Mouse (Mus musculus) midbrain, embryonic 16.5 days (tissue): ENCODE data around the gene Rai1. TPM values are rescaled to one million over a fixed set of nuclear protein-coding genes. Genes with fewer than 3 reads are reported as not detected.
A peak's percentile ranks its signal among the peaks of the same experiment; 100 is the strongest.

Experiments used
- ATAC-seq: fragments of 200-750 bp; cut with Nextera tagmentation; 2 replicates; pipeline ENCODE4 v1.8.0; 2017; ENCODE audit warnings: moderate TSS enrichment
- H3K27ac ChIP-seq: fragments of 300-500 bp; sonication (generic); 2 replicates; pipeline ENCODE4 v1.5.1; 2014; ENCODE audit warnings: mild to moderate bottlenecking, low read length, mixed read lengths
- H3K27me3 ChIP-seq: fragments of 300-500 bp; sonication (generic); 2 replicates; pipeline ENCODE4 v1.6.1; 2014; ENCODE audit warnings: low read depth, low read length, mixed read lengths; ENCODE audit not compliant: control insufficient read depth, insufficient read depth
- H3K36me3 ChIP-seq: fragments of 300-500 bp; sonication (generic); 2 replicates; pipeline ENCODE4 v1.6.1; 2014; ENCODE audit warnings: mild to moderate bottlenecking, low read length, moderate library complexity, mixed read lengths; ENCODE audit not compliant: control insufficient read depth, insufficient read depth
- H3K4me1 ChIP-seq: fragments of 300-500 bp; sonication (generic); 2 replicates; pipeline ENCODE4 v1.6.1; 2014; ENCODE audit warnings: mild to moderate bottlenecking, low read length, mixed read lengths; ENCODE audit not compliant: control insufficient read depth, insufficient read depth
- H3K4me2 ChIP-seq: fragments of 300-500 bp; sonication (generic); 2 replicates; pipeline ENCODE4 v1.6.1; 2014; ENCODE audit warnings: mild to moderate bottlenecking, low read length, mixed read lengths
- H3K4me3 ChIP-seq: fragments of 300-500 bp; sonication (generic); 2 replicates; pipeline ENCODE4 v1.5.1; 2014; ENCODE audit warnings: low read depth, mild to moderate bottlenecking, low read length, moderate library complexity, mixed read lengths
- H3K9ac ChIP-seq: fragments of 300-500 bp; sonication (generic); 2 replicates; pipeline ENCODE4 v1.6.1; 2014; ENCODE audit warnings: low read depth, low read length, mixed read lengths
- H3K9me3 ChIP-seq: fragments of 300-500 bp; sonication (generic); replicated peaks from 2 replicates; pipeline ENCODE4 v1.6.1; 2014; ENCODE audit warnings: mild to moderate bottlenecking, low read length, mixed read lengths; ENCODE audit not compliant: control insufficient read depth, poor library complexity, severe bottlenecking
- WGBS: fragments of 180-500 bp; shearing (Covaris S2); extraction: QIAGEN DNeasy Blood & Tissue Kit; methylation state at CpG from one replicate; pipeline ENCODE4 v1.1.7; 2014; 5-methylcytosine and 5-hydroxymethylcytosine counted together
- polyA plus RNA-seq: library from polyadenylated mRNA; unstranded; fragments of >200 nt; fragmentation: Nextera tagmentation; extraction: Ambion mirVana; gene quantifications from 2 replicates; pipeline ENCODE4 v1.2.1, GENCODE M21; 2015

The Rai1 gene
- polyA plus RNA-seq, 1 experiment from 2014 or later, result 25.0 TPM

DNA sequence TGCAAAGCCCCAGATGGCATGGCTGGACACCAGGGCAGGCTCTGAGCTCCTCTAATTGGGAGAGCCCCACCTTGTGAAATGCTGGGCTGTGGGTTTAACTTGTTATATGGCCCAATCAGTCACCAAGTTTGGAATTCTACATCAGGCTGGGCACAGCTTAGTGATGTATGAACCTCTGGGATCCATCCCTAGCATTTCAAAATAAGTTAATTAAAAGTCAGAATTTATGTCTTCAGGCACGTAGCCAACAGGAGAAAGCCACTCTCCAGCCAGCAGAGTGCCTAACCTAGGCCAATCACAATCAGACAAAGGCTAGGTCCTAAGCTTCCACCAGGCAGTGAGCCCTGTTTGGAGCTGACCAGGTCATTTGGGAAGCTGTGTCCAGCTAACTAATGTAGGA, 111.9 kb downstream of the Rai1 start:
- H3K27me3 ChIP-seq, result no peaks in the 10 kb centered on the region
- no peak overlapping the region for H3K27ac ChIP-seq
- H3K9ac ChIP-seq, result no peak overlapping the region
- no peak for ATAC-seq
- peaks cover 9% of the 10 kb centered on the region for H3K4me1 ChIP-seq
- H3K9me3 ChIP-seq, result no peaks in the 10 kb centered on the region
- WGBS, result 85% methylated on average over 1 of the region's 1 CpGs
- H3K4me3 ChIP-seq, result no peak overlapping the region
- no peaks in the 10 kb centered on the region for H3K36me3 ChIP-seq
- no peak overlapping the region for H3K4me2 ChIP-seq

GRCm38 (mm10) chr11:60217467-60217866, 112.7 kb downstream of the Rai1 start:
- Histone ChIP-seq H3K9ac (no peak overlapping the region), H3K4me2 (no peak overlapping the region), H3K27me3 (no peaks in the 10 kb centered on the region), H3K4me3 (no peak overlapping the region), H3K36me3 (no peaks in the 10 kb centered on the region), H3K9me3 (no peaks in the 10 kb centered on the region), H3K4me1 (peaks cover 9% of the 10 kb centered on the region), H3K27ac (no peak overlapping the region)
- 91% methylated on average over 7 of the region's 7 CpGs for WGBS
- no peak for ATAC-seq

DNA sequence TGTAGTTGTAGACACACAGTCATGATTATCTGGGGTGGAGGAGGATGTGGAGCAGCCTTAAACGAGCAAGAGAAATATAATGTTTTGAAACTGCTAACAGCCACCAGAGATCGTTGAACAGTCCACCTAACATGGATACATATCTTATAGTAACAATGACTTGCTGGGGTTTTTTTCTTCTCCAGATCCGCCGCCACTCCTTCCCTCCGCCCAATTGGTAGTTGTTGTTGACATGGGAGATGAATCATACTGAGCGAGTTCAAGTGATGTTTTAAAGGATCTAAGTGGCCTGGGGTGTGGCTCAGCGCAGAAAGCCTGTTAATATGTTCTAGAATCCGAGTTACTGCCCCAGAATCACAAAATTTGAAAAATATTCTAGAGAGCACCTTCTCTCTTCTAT, 114.8 kb downstream of the Rai1 start:
- Histone ChIP-seq H3K27me3 (no peaks in the 10 kb centered on the region), H3K4me2 (peak overlapping the region; percentile 56), H3K9ac (peak overlapping the region; percentile 56; the same call in 1 of the 2 replicates), H3K27ac (no peak overlapping the region), H3K9me3 (no peaks in the 10 kb centered on the region), H3K4me1 (peaks cover 12% of the 10 kb centered on the region), H3K36me3 (no peaks in the 10 kb centered on the region), H3K4me3 (peak overlapping the region; percentile 45)
- 60% methylated on average over 8 of the region's 8 CpGs for whole genome bisulfite sequencing
- no peak for ATAC-seq

- 0 out of 2 replicates have a peak overlapping the region, but pooled peaks have one; percentile 30 for H3K27ac ChIP-seq
Observed at GRCm38 (mm10) chr11:60220291-60220804, 115.5 kb downstream of the Rai1 start.

GRCm38 (mm10) chr11:60221425-60221824, 116.6 kb downstream of the Rai1 start:
- no peak overlapping the region for H3K4me2 ChIP-seq
- no peak overlapping the region for H3K9ac ChIP-seq
- H3K4me3 ChIP-seq, result no peak overlapping the region
- H3K27ac ChIP-seq, result no peak overlapping the region
- peaks cover 12% of the 10 kb centered on the region for H3K4me1 ChIP-seq
- no peak for ATAC-seq
- 91% methylated on average over 6 of the region's 6 CpGs for WGBS
- H3K36me3 ChIP-seq, result no peaks in the 10 kb centered on the region
- H3K27me3 ChIP-seq, result no peaks in the 10 kb centered on the region
- no peaks in the 10 kb centered on the region for H3K9me3 ChIP-seq

More at GRCm38 (mm10) chr11:60220291-60220804, 115.5 kb downstream of the Rai1 start:
- Histone ChIP-seq H3K4me3 (peak overlapping the region; percentile 45), H3K27me3 (no peaks in the 10 kb centered on the region), H3K9ac (peak overlapping the region; percentile 56), H3K9me3 (no peaks in the 10 kb centered on the region), H3K4me1 (peaks cover 12% of the 10 kb centered on the region), H3K4me2 (peak overlapping the region; percentile 56), H3K36me3 (no peaks in the 10 kb centered on the region)
- under 1% methylated on average over 46 of the region's 46 CpGs for WGBS
- peak; percentile 68 for ATAC-seq

GRCm38 (mm10) chr11:60222085-60222468, 117.3 kb downstream of the Rai1 start:
- no peaks in the 10 kb centered on the region for H3K27me3 ChIP-seq
- H3K9me3 ChIP-seq, result no peaks in the 10 kb centered on the region
- no peak overlapping the region for H3K27ac ChIP-seq
- H3K4me2 ChIP-seq, result peak overlapping the region; percentile 73
- 63% methylated on average over 3 of the region's 3 CpGs for WGBS
- no peak overlapping the region for H3K9ac ChIP-seq
- H3K4me1 ChIP-seq, result peaks cover 12% of the 10 kb centered on the region
- H3K36me3 ChIP-seq, result no peaks in the 10 kb centered on the region
- ATAC-seq, result no peak
- H3K4me3 ChIP-seq, result peak overlapping the region; percentile 31

- WGBS, result 8% methylated on average over 46 of the region's 46 CpGs
- Histone ChIP-seq H3K27ac (peak within 1 kb of the TSS; percentile 65), H3K4me1 (peaks cover 12% of the 10 kb centered on the region), H3K36me3 (no peaks in the 10 kb centered on the region), H3K4me2 (peak within 1 kb of the TSS; percentile 73), H3K9ac (peak within 1 kb of the TSS; percentile 42; the same call in 1 of the 2 replicates), H3K4me3 (peak within 1 kb of the TSS; percentile 31), H3K9me3 (no peaks in the 10 kb centered on the region), H3K27me3 (no peaks in the 10 kb centered on the region)
- ATAC-seq, result peak; percentile 70
Observed at GRCm38 (mm10) chr11:60222469-60223236, 117.8 kb downstream of the Rai1 start, which contains the start of gene Srebf1. TSS of gene Srebf1 (minus strand) at chr11:60222581.

GRCm38 (mm10) chr11:60224676-60225075, 119.9 kb downstream of the Rai1 start:
- H3K27ac ChIP-seq, result no peak overlapping the region
- no peaks in the 10 kb centered on the region for H3K27me3 ChIP-seq
- H3K9ac ChIP-seq, result no peak overlapping the region
- H3K9me3 ChIP-seq, result no peaks in the 10 kb centered on the region
- no peak overlapping the region for H3K4me2 ChIP-seq
- 50% methylated on average over 4 of the region's 4 CpGs for WGBS
- peaks cover 7% of the 10 kb centered on the region for H3K4me1 ChIP-seq
- peaks cover 5% of the 10 kb centered on the region for H3K36me3 ChIP-seq
- H3K4me3 ChIP-seq, result no peak overlapping the region
- ATAC-seq, result no peak

GRCm38 (mm10) chr11:60225874-60226273, 121.1 kb downstream of the Rai1 start:
- Histone ChIP-seq H3K9me3 (no peaks in the 10 kb centered on the region), H3K4me3 (no peak overlapping the region), H3K27me3 (no peaks in the 10 kb centered on the region), H3K4me1 (peaks cover 2% of the 10 kb centered on the region), H3K4me2 (no peak overlapping the region), H3K9ac (no peak overlapping the region), H3K36me3 (peaks cover 8% of the 10 kb centered on the region), H3K27ac (no peak overlapping the region)
- no peak for ATAC-seq
- 65% methylated on average over 1 of the region's 1 CpGs for WGBS
